Mouse (Mus musculus) liver, embryonic 16.5 days (tissue): ENCODE results near the gene Ucn2. TPM values are rescaled to one million over a fixed set of nuclear protein-coding genes. Genes with fewer than 3 reads are reported as not detected.

Source experiments
- ATAC-seq: fragments of 200-750 bp; cut with Nextera tagmentation; 2 replicates; pipeline ENCODE4 v1.8.0; 2017; ENCODE audit warnings: low read depth, mild to moderate bottlenecking, moderate number of reproducible peaks, moderate library complexity
- H3K27ac ChIP-seq: fragments of 300-500 bp; sonication (generic); 2 replicates; pipeline ENCODE4 v1.5.1; 2014; ENCODE audit warnings: mild to moderate bottlenecking, low read length
- H3K27me3 ChIP-seq: fragments of 300-500 bp; sonication (generic); 2 replicates; pipeline ENCODE4 v1.6.1; 2014; ENCODE audit warnings: low read depth, low read length, mixed read lengths; ENCODE audit not compliant: control insufficient read depth, insufficient read depth
- H3K36me3 ChIP-seq: fragments of 300-500 bp; sonication (generic); 2 replicates; pipeline ENCODE4 v1.6.1; 2014; ENCODE audit warnings: mild to moderate bottlenecking; ENCODE audit not compliant: control insufficient read depth, insufficient read depth
- H3K4me1 ChIP-seq: fragments of 300-500 bp; sonication (generic); 2 replicates; pipeline ENCODE4 v1.6.1; 2014; ENCODE audit warnings: low read depth, low read length, mixed read lengths; ENCODE audit not compliant: control insufficient read depth
- H3K4me2 ChIP-seq: fragments of 300-500 bp; sonication (generic); 2 replicates; pipeline ENCODE4 v1.6.1; 2014; ENCODE audit warnings: low read depth, low read length, mixed read lengths
- H3K4me3 ChIP-seq: fragments of 300-500 bp; sonication (generic); 2 replicates; pipeline ENCODE4 v1.5.1; 2014; ENCODE audit warnings: low read depth, mild to moderate bottlenecking, low read length
- H3K9ac ChIP-seq: fragments of 300-500 bp; sonication (generic); 2 replicates; pipeline ENCODE4 v1.6.1; 2014; ENCODE audit warnings: low read depth, low read length
- H3K9me3 ChIP-seq: fragments of 300-500 bp; sonication (generic); replicated peaks from 2 replicates; pipeline ENCODE4 v1.6.1; 2016; ENCODE audit warnings: low read length; ENCODE audit not compliant: control insufficient read depth
- WGBS: fragments of 180-500 bp; shearing (Covaris S2); extraction: QIAGEN DNeasy Blood & Tissue Kit; methylation state at CpG from one replicate; pipeline ENCODE4 v1.1.7; 2014; ENCODE audit not compliant: insufficient replicate concordance; 5-methylcytosine and 5-hydroxymethylcytosine counted together
- polyA plus RNA-seq: library from polyadenylated mRNA; unstranded; fragments of >200 nt; fragmentation: Nextera tagmentation; extraction: Ambion mirVana; gene quantifications from 2 replicates; pipeline ENCODE4 v1.2.1, GENCODE M21; 2015

Gene Ucn2
- polyA plus RNA-seq, 1 experiment from 2014 or later = not detected

- no peaks in the 10 kb centered on the region for H3K36me3 ChIP-seq
- no peaks in the 10 kb centered on the region for H3K4me1 ChIP-seq
- no peak overlapping the region for H3K9ac ChIP-seq
- no peaks in the 10 kb centered on the region for H3K9me3 ChIP-seq
- no peak overlapping the region for H3K27ac ChIP-seq
- H3K4me3 ChIP-seq = no peak overlapping the region
- peaks cover 20% of the 10 kb centered on the region for H3K27me3 ChIP-seq
- WGBS = 69% methylated on average over 11 of the region's 11 CpGs
- ATAC-seq = no peak
- no peak overlapping the region for H3K4me2 ChIP-seq
Measured at GRCm38 (mm10) chr9:108955846-108956245, 30.0 kb upstream of the Ucn2 start.

- H3K36me3 ChIP-seq = no peaks in the 10 kb centered on the region
- WGBS = 51% methylated on average over 3 of the region's 3 CpGs
Measured at GRCm38 (mm10) chr9:108963577-108963976, 22.2 kb upstream of the Ucn2 start.

GRCm38 (mm10) chr9:108964338-108964737, 21.5 kb upstream of the Ucn2 start:
- Histone ChIP-seq H3K4me2 (no peak overlapping the region), H3K27ac (no peak overlapping the region), H3K36me3 (no peaks in the 10 kb centered on the region), H3K27me3 (no peaks in the 10 kb centered on the region), H3K9ac (no peak overlapping the region), H3K9me3 (no peaks in the 10 kb centered on the region), H3K4me3 (no peak overlapping the region), H3K4me1 (no peaks in the 10 kb centered on the region)
- 36% methylated on average over 6 of the region's 6 CpGs for WGBS
- no peak for ATAC-seq

More at GRCm38 (mm10) chr9:108963577-108963976, 22.2 kb upstream of the Ucn2 start:
- H3K9me3 ChIP-seq = no peaks in the 10 kb centered on the region
- no peak for ATAC-seq
- H3K9ac ChIP-seq = no peak overlapping the region
- H3K4me3 ChIP-seq = no peak overlapping the region
- no peak overlapping the region for H3K4me2 ChIP-seq
- no peaks in the 10 kb centered on the region for H3K27me3 ChIP-seq
- no peaks in the 10 kb centered on the region for H3K4me1 ChIP-seq
- no peak overlapping the region for H3K27ac ChIP-seq

GRCm38 (mm10) chr9:108970623-108971022, 15.2 kb upstream of the Ucn2 start:
- no peak for ATAC-seq
- 54% methylated on average over 8 of the region's 8 CpGs for WGBS
- Histone ChIP-seq H3K9ac (no peak overlapping the region), H3K36me3 (no peaks in the 10 kb centered on the region), H3K27ac (no peak overlapping the region), H3K27me3 (no peaks in the 10 kb centered on the region), H3K4me1 (no peaks in the 10 kb centered on the region), H3K4me2 (no peak overlapping the region), H3K9me3 (no peaks in the 10 kb centered on the region), H3K4me3 (no peak overlapping the region)

- no peaks in the 10 kb centered on the region for H3K9me3 ChIP-seq
- 54% methylated on average over 9 of the region's 9 CpGs for WGBS
- no peak overlapping the region for H3K4me3 ChIP-seq
- no peak overlapping the region for H3K9ac ChIP-seq
- H3K27me3 ChIP-seq = no peaks in the 10 kb centered on the region
- H3K27ac ChIP-seq = no peak overlapping the region
- ATAC-seq = no peak
- no peaks in the 10 kb centered on the region for H3K4me1 ChIP-seq
- no peak overlapping the region for H3K4me2 ChIP-seq
- H3K36me3 ChIP-seq = no peaks in the 10 kb centered on the region
Measured at GRCm38 (mm10) chr9:108976483-108976882, 9.3 kb upstream of the Ucn2 start.

- 49% methylated on average over 7 of the region's 7 CpGs for WGBS
- no peak for ATAC-seq
- H3K27ac ChIP-seq = no peak overlapping the region
- no peaks in the 10 kb centered on the region for H3K27me3 ChIP-seq
- H3K36me3 ChIP-seq = no peaks in the 10 kb centered on the region
- no peak overlapping the region for H3K4me3 ChIP-seq
- H3K9ac ChIP-seq = no peak overlapping the region
- H3K4me2 ChIP-seq = no peak overlapping the region
- H3K9me3 ChIP-seq = no peaks in the 10 kb centered on the region
- peaks cover 2% of the 10 kb centered on the region for H3K4me1 ChIP-seq
Measured at GRCm38 (mm10) chr9:108977966-108978365, 7.8 kb upstream of the Ucn2 start.

GRCm38 (mm10) chr9:108982498-108982897, 3.3 kb upstream of the Ucn2 start:
- Histone ChIP-seq H3K4me2 (no peak overlapping the region), H3K9me3 (no peaks in the 10 kb centered on the region), H3K27me3 (no peaks in the 10 kb centered on the region), H3K4me3 (no peak overlapping the region), H3K36me3 (no peaks in the 10 kb centered on the region), H3K27ac (no peak overlapping the region), H3K4me1 (peaks cover 8% of the 10 kb centered on the region), H3K9ac (no peak overlapping the region)
- no peak for ATAC-seq
- WGBS = 56% methylated on average over 8 of the region's 8 CpGs

GRCm38 (mm10) chr9:108983209-108983608, 2.6 kb upstream of the Ucn2 start:
- Histone ChIP-seq H3K36me3 (no peaks in the 10 kb centered on the region), H3K27me3 (no peaks in the 10 kb centered on the region), H3K9me3 (no peaks in the 10 kb centered on the region), H3K4me2 (no peak overlapping the region), H3K9ac (no peak overlapping the region), H3K4me1 (peaks cover 14% of the 10 kb centered on the region), H3K27ac (no peak overlapping the region), H3K4me3 (no peak overlapping the region)
- peak; percentile 78 for ATAC-seq
- WGBS = 25% methylated on average over 9 of the region's 9 CpGs

GRCm38 (mm10) chr9:108987704-108988350, 2.0 kb downstream of the Ucn2 start:
- WGBS = 18% methylated on average over 15 of the region's 15 CpGs
- no peak overlapping the region for H3K4me2 ChIP-seq
- H3K27ac ChIP-seq = no peak overlapping the region
- H3K27me3 ChIP-seq = no peaks in the 10 kb centered on the region
- peaks cover 29% of the 10 kb centered on the region for H3K4me1 ChIP-seq
- no peaks in the 10 kb centered on the region for H3K36me3 ChIP-seq
- no peak overlapping the region for H3K9ac ChIP-seq
- no peak overlapping the region for H3K4me3 ChIP-seq
- H3K9me3 ChIP-seq = no peaks in the 10 kb centered on the region
- no peak for ATAC-seq
